Mouse (Mus musculus) lung, adult 2 months (tissue): ENCODE measurements around the gene Rnf5.

Experiments
- CTCF ChIP-seq: fragments of 200-500 bp; IDR thresholded peaks from 2 replicates; pipeline ENCODE4 v1.5.1; 2011; ENCODE audit warnings: mild to moderate bottlenecking, low read length, control low read depth; ENCODE audit not compliant: insufficient read depth
- POLR2A ChIP-seq: fragments of 200-500 bp; IDR thresholded peaks from 2 replicates; pipeline ENCODE4 v1.6.1; 2011; ENCODE audit warnings: low read depth, mild to moderate bottlenecking, control low read depth, low read length, borderline replicate concordance; ENCODE audit errors: extremely low read depth

DNA sequence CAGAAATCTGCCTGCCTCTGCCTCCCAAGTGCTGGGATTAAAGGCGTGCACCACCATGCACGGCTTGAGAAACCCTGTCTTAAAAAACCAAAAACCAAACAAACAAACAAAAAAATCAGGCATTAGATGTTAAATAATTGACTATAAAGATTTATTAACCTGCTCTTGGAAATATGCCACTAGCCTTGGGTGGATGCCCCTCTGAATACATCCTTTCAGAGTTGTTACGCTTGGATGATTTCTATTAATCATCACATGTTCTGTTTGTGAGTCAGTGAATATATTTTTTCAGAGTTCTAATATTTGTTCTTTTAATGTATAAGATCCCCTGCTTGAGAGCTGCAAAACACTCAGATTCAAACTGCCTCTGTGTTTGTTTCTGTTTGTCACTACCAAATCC, 21.5 kb upstream of the Rnf5 start:
- no peak for TF ChIP-seq CTCF
- TF ChIP-seq POLR2A = no peak
